Mouse (Mus musculus) midbrain, embryonic 12.5 days (tissue): ENCODE results near the gene Depdc5. TPM values are rescaled to one million over a fixed set of nuclear protein-coding genes. Genes with fewer than 3 reads are reported as not detected.
"Not testable (repeated sequence)": the region's sequence is repeated elsewhere in the genome, so short reads cannot be mapped to it uniquely, and the experiment has no call there.

Experiments used
- ATAC-seq: fragments of 200-750 bp; cut with Nextera tagmentation; 2 replicates; pipeline ENCODE4 v1.8.0; 2017; ENCODE audit warnings: low read depth, moderate TSS enrichment, moderate library complexity; ENCODE audit not compliant: low FRiP score
- H3K27ac ChIP-seq: fragments of 300-500 bp; sonication (generic); replicated peaks from 2 replicates; pipeline ENCODE4 v1.5.1; 2016; ENCODE audit warnings: mild to moderate bottlenecking
- H3K27me3 ChIP-seq: fragments of 300-500 bp; sonication (generic); 2 replicates; pipeline ENCODE4 v1.6.1; 2016; ENCODE audit warnings: mild to moderate bottlenecking
- H3K36me3 ChIP-seq: fragments of 300-500 bp; sonication (generic); 2 replicates; pipeline ENCODE4 v1.6.1; 2016
- H3K4me1 ChIP-seq: fragments of 300-500 bp; sonication (generic); 2 replicates; pipeline ENCODE4 v1.6.1; 2016
- H3K4me2 ChIP-seq: fragments of 300-500 bp; sonication (generic); replicated peaks from 2 replicates; pipeline ENCODE4 v1.6.1; 2016; ENCODE audit warnings: mild to moderate bottlenecking, moderate library complexity
- H3K4me3 ChIP-seq: fragments of 300-500 bp; sonication (generic); 2 replicates; pipeline ENCODE4 v1.5.1; 2016; ENCODE audit warnings: mild to moderate bottlenecking
- H3K9ac ChIP-seq: fragments of 300-500 bp; sonication (generic); replicated peaks from 2 replicates; pipeline ENCODE4 v1.6.1; 2016; ENCODE audit warnings: mild to moderate bottlenecking, moderate library complexity
- H3K9me3 ChIP-seq: fragments of 300-500 bp; sonication (generic); 2 replicates; pipeline ENCODE4 v1.6.1; 2016; ENCODE audit warnings: mild to moderate bottlenecking
- WGBS: fragments of 180-500 bp; shearing (Covaris S2); methylation state at CpG from one replicate; pipeline ENCODE4 v1.1.7; 2016; 5-methylcytosine and 5-hydroxymethylcytosine counted together
- polyA plus RNA-seq: library from polyadenylated mRNA; unstranded; fragments of >200 nt; fragmentation: Nextera tagmentation; extraction: Ambion mirVana; gene quantifications from 2 replicates; pipeline ENCODE4 v1.2.1, GENCODE M21; 2016

Depdc5 gene
- polyA plus RNA-seq, 1 experiment from 2014 or later: 41.6 TPM

GRCm38 (mm10) chr5:33019426-33019821 is 155.9 kb downstream of the Depdc5 start:
- WGBS: 0% methylated on average over 12 of the region's 12 CpGs
- peak overlapping the region; percentile 100 for H3K27ac ChIP-seq
- no peak for ATAC-seq

GRCm38 (mm10) chr5:33021622-33022021 is 158.1 kb downstream of the Depdc5 start:
- ATAC-seq: no peak
- Histone ChIP-seq H3K4me3 (no peak overlapping the region), H3K27ac (no peak overlapping the region), H3K4me1 (peaks cover 29% of the 10 kb centered on the region), H3K9me3 (no peaks in the 10 kb centered on the region), H3K9ac (no peak overlapping the region), H3K36me3 (peaks cover 22% of the 10 kb centered on the region), H3K27me3 (no peaks in the 10 kb centered on the region), H3K4me2 (peak overlapping the region; percentile 13; the same call in 1 of the 2 replicates)
- 82% methylated on average over 2 of the region's 2 CpGs for WGBS

More at GRCm38 (mm10) chr5:33019426-33019821, 155.9 kb downstream of the Depdc5 start:
- Histone ChIP-seq H3K4me1 (peaks cover 29% of the 10 kb centered on the region), H3K9ac (peak overlapping the region; percentile 96), H3K9me3 (no peaks in the 10 kb centered on the region), H3K4me3 (peak overlapping the region; percentile 93), H3K4me2 (peak overlapping the region; percentile 90), H3K27me3 (no peaks in the 10 kb centered on the region), H3K36me3 (peaks cover 10% of the 10 kb centered on the region)

DNA sequence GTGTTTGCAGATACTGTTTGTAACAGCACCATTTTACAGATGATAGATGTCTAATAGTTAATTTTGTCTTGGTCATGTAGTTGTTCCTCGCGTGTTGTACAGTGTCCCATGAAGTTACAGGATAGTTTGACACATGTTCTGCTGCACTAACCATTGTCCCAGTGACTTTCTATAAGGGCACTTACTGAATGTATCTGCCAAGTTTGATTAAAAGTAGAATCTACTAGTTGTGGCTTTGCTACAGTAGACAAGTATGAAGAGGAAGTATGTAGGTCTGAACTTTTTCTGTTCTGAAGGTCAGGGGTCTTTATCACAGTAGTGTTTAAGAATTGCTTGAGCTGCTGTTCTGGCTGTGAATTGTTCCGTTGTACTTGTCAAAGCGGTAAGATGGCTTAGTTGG is 159.8 kb downstream of the Depdc5 start:
- Histone ChIP-seq H3K27ac (no peak overlapping the region), H3K9me3 (no peaks in the 10 kb centered on the region), H3K4me2 (no peak overlapping the region), H3K27me3 (no peaks in the 10 kb centered on the region), H3K4me1 (peaks cover 20% of the 10 kb centered on the region), H3K36me3 (peaks cover 29% of the 10 kb centered on the region), H3K9ac (no peak overlapping the region), H3K4me3 (no peak overlapping the region)
- ATAC-seq: no peak
- WGBS: 96% methylated on average over 4 of the region's 4 CpGs

GRCm38 (mm10) chr5:33024474-33024873 is 161.0 kb downstream of the Depdc5 start:
- H3K9ac ChIP-seq: no peak overlapping the region
- H3K36me3 ChIP-seq: peaks cover 32% of the 10 kb centered on the region
- H3K9me3 ChIP-seq: no peaks in the 10 kb centered on the region
- H3K27ac ChIP-seq: no peak overlapping the region
- no peak for ATAC-seq
- no peaks in the 10 kb centered on the region for H3K27me3 ChIP-seq
- no peak overlapping the region for H3K4me3 ChIP-seq
- 91% methylated on average over 5 of the region's 5 CpGs for WGBS
- H3K4me1 ChIP-seq: peaks cover 24% of the 10 kb centered on the region
- H3K4me2 ChIP-seq: no peak overlapping the region

GRCm38 (mm10) chr5:33028656-33029055 is 165.2 kb downstream of the Depdc5 start:
- Histone ChIP-seq H3K9ac (no peak overlapping the region), H3K4me3 (no peak overlapping the region), H3K27me3 (no peaks in the 10 kb centered on the region), H3K9me3 (no peaks in the 10 kb centered on the region), H3K4me1 (peaks cover 29% of the 10 kb centered on the region), H3K27ac (no peak overlapping the region), H3K36me3 (peaks cover 29% of the 10 kb centered on the region), H3K4me2 (no peak overlapping the region)
- ATAC-seq: no peak
- 81% methylated on average over 2 of the region's 2 CpGs for WGBS

DNA sequence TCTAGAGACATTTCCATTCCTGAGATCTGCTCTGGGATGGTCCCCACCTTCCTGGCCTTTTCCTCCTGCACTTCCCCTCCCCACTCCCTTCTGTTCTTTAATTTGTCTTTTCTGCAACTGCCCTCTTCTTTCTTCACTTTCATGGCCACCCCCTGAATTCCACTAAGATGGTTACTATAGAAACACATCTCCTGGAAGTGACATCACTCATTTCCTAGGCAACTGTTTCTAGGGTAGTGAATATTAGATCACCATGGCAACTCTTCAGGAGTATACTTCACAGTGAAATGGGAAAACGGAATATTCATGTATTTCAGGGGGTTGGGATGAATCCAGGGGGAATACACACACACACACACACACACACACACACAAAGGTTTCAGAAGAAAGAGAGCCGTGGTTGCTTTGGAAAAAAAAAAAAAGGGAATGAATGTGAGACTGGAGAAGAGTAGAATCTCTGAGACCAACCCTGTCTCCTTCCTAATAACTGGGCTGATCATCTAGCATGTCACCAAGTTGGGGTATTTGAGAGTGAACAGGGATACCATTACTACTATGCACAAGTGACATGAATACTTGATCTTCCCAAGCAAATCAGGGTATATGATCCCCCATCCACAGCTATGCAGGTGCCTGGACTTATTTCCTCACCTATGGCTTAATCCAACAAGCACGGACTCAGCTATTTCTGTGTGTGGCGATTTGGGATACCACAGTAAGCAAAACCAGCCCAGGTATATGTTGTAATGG is 167.1 kb downstream of the Depdc5 start:
- Histone ChIP-seq H3K4me2 (no peak overlapping the region; the same call in 1 of the 2 replicates), H3K36me3 (peaks cover 18% of the 10 kb centered on the region), H3K9me3 (no peaks in the 10 kb centered on the region), H3K9ac (no peak overlapping the region), H3K27ac (peak overlapping the region; percentile 40), H3K4me3 (no peak overlapping the region), H3K4me1 (peaks cover 28% of the 10 kb centered on the region), H3K27me3 (no peaks in the 10 kb centered on the region)
- peak; percentile 67 for ATAC-seq
- 52% methylated on average over 4 of the region's 4 CpGs for whole genome bisulfite sequencing

DNA sequence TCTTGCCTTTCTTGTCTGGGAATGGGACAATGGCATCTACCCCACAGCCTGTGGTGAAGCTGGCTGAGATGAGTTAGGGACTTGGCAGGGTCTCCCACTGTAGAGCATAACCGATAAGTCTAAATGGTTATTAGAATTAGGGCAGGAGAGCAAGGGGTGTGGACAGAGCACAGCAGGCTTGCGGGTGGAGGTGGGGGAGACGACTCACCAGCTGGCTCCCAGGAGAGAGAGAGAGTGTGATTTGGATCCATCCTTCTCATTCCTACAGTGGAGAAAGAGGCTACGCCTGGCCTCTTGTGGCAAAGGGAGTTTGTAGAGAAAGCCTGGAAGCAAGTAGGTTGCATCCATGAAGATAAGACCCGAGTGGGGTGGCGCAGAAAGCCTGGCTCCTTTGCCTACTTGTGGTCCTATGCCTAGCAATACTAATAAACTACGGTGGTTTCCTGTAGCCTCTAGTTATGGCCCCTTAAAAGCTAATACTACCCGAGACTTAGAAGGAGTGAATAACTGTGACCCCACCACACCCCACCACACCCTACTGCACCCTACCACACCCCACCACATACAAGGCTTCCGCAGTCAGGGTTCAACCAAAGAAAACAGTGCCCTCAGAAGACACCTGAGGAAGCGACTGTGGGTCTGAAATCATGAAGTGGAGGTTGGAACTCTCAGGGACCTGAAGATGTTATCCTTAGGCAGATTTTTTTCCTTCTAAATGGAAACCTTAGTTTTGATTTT is 168.7 kb downstream of the Depdc5 start:
- peaks cover 10% of the 10 kb centered on the region for H3K36me3 ChIP-seq
- H3K9me3 ChIP-seq: no peaks in the 10 kb centered on the region
- no peak for ATAC-seq
- H3K9ac ChIP-seq: no peak overlapping the region
- no peak overlapping the region for H3K4me2 ChIP-seq
- H3K27ac ChIP-seq: no peak overlapping the region; the same call in 1 of the 2 replicates
- H3K4me3 ChIP-seq: no peak overlapping the region
- no peaks in the 10 kb centered on the region for H3K27me3 ChIP-seq
- H3K4me1 ChIP-seq: peaks cover 28% of the 10 kb centered on the region
- 85% methylated on average over 10 of the region's 10 CpGs for WGBS

- Histone ChIP-seq H3K36me3 (peaks cover 6% of the 10 kb centered on the region), H3K4me3 (no peak overlapping the region), H3K27me3 (no peaks in the 10 kb centered on the region), H3K4me2 (no peak overlapping the region), H3K9ac (no peak overlapping the region), H3K4me1 (peaks cover 28% of the 10 kb centered on the region), H3K9me3 (no peaks in the 10 kb centered on the region), H3K27ac (no peak overlapping the region)
- ATAC-seq: peak; percentile 72
- WGBS: 1% methylated on average over 4 of the region's 4 CpGs
These were observed 169.6 kb downstream of the Depdc5 start for GRCm38 (mm10) chr5:33033121-33033520.

DNA sequence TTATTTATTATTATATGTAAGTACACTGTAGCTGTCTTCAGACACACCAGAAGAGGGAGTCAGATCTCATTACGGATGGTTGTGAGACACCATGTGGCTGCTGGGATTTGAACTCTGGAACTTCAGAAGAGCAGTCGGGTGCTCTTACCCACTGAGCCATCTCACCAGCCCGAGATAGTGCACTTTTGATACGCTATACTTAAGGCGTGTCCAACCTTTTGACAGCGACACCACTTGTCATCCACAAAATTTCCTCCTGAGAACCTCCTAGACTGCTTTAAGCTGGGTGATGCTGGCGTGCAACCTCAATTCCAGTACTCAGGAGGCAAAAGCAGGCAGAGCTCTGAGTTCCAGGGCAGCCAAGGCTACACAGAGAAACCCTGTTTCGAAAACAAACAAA is 170.1 kb downstream of the Depdc5 start:
- H3K27ac ChIP-seq, H3K27me3 ChIP-seq, H3K9ac ChIP-seq, H3K4me3 ChIP-seq, H3K9me3 ChIP-seq, ATAC-seq, H3K36me3 ChIP-seq, H3K4me2 ChIP-seq: not testable (repeated sequence)
- WGBS: 42% methylated on average over 8 of the region's 8 CpGs
- H3K4me1 ChIP-seq: peaks cover 28% of the 10 kb centered on the region

GRCm38 (mm10) chr5:33034100-33034499 is 170.6 kb downstream of the Depdc5 start:
- H3K36me3 ChIP-seq: no peaks in the 10 kb centered on the region
- H3K9me3 ChIP-seq: no peaks in the 10 kb centered on the region
- no peak for ATAC-seq
- WGBS: 22% methylated on average over 7 of the region's 7 CpGs
- H3K27me3 ChIP-seq: no peaks in the 10 kb centered on the region
- peaks cover 26% of the 10 kb centered on the region for H3K4me1 ChIP-seq
- H3K27ac ChIP-seq: no peak overlapping the region
- H3K9ac ChIP-seq: no peak overlapping the region
- no peak overlapping the region for H3K4me3 ChIP-seq
- H3K4me2 ChIP-seq: no peak overlapping the region

GRCm38 (mm10) chr5:33034916-33035315 is 171.4 kb downstream of the Depdc5 start:
- no peak for ATAC-seq
- Histone ChIP-seq H3K36me3 (no peaks in the 10 kb centered on the region), H3K27me3 (no peaks in the 10 kb centered on the region), H3K4me3 (no peak overlapping the region), H3K4me2 (no peak overlapping the region), H3K9me3 (no peaks in the 10 kb centered on the region), H3K27ac (no peak overlapping the region), H3K4me1 (peaks cover 22% of the 10 kb centered on the region), H3K9ac (no peak overlapping the region)
- WGBS: 39% methylated on average over 3 of the region's 3 CpGs
